Mouse (Mus musculus): ENCODE data around the gene Atp8a2. TPM values are rescaled to one million over a fixed set of nuclear protein-coding genes. Genes with fewer than 3 reads are reported as not detected.

The Atp8a2 gene
- polyA plus RNA-seq, 1 experiment from 2014 or later = 4.2 TPM

DNA sequence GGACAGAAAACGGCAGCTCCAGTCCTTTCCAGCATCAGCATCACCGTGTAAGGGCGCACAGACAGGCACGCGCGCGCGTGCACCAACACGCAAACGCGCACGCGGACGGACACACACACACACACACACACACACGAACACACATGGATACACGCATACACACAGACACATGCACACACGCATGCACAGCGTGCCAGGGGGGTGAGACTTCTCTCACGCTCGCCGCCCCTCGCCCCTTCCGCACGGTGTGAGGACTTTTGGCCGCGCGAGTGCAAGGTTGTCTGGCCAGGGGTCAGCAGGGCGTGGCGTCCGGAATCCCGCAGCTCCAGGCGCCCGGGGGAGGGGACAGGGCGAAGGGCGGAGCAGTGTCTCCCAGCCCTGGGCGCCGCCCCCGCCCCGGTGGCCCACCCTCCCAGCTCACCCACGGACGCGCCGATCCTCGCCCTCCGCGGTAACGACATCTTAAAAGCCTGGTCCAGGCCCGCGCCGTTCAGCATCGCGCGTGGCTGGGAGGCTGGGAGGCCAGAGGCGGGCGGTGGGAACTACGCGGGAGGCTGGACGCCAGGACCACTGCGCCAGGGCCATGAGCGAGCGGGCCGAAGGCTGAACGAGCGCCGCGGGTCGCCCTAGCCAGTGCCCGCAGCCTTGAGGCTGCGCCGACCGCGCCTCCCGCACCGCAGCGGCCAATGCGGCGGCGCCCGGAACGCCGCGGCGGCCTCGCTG, 19.9 kb downstream of the Atp8a2 start:
- peak; percentile 53 for DNase-seq (ENCODE audit: low spot score)
- no peaks in the 10 kb centered on the region for H3K36me3 ChIP-seq (replicated peaks; ENCODE audit: control insufficient read depth, insufficient read depth, low read depth, low read length)
- peak overlapping the region; percentile 99 for H3K4me2 ChIP-seq (ENCODE audit: low read depth, low read length)
- H3K9ac ChIP-seq (replicated peaks; ENCODE audit: low read length) = peak overlapping the region; percentile 71
- peaks cover 16% of the 10 kb centered on the region for H3K27me3 ChIP-seq (ENCODE audit: control insufficient read depth, insufficient read depth, low read length)
- WGBS = under 1% methylated on average over 59 of the region's 84 CpGs
- ATAC-seq (replicated peaks; ENCODE audit: insufficient number of reproducible peaks, low FRiP score, low TSS enrichment, low read depth) = peak; percentile 82
- H3K27ac ChIP-seq (replicated peaks; ENCODE audit: low read depth, low read length) = 0 out of 2 replicates have a peak overlapping the region, but pooled peaks have one; percentile 14
- H3K9me3 ChIP-seq (replicated peaks; ENCODE audit: control insufficient read depth, low read length) = no peaks in the 10 kb centered on the region
- H3K4me3 ChIP-seq (ENCODE audit: low read depth, low read length) = peak overlapping the region; percentile 67
- no peaks in the 10 kb centered on the region for H3K4me1 ChIP-seq (ENCODE audit: control insufficient read depth, insufficient read depth, low read length)

DNA sequence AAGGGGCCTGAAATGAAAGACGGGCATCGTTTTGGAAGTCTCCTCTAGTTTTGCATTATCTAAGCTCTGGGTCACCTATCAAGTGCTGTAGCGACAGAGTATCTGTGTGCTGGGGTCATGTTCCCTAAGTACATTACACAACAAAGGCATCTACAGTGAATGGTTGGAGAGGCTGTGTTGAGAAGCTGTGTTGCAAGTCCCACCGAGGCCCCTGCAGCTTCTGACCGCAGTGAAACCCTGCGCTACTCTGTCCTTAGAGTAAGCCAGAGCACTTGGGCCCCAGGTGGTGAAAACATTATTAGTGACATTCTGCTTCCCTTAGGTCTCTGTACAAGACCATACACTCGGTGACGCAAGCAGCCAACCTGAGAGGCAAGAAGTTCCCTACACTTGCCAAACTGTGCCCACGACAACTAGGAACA, 20.5 kb downstream of the Atp8a2 start:
- Histone ChIP-seq H3K4me2 (ENCODE audit: low read depth, low read length) (peak overlapping the region; percentile 99), H3K27ac (replicated peaks; ENCODE audit: low read depth, low read length) (no peak overlapping the region), H3K4me1 (ENCODE audit: control insufficient read depth, insufficient read depth, low read length) (no peaks in the 10 kb centered on the region), H3K27me3 (ENCODE audit: control insufficient read depth, insufficient read depth, low read length) (peaks cover 16% of the 10 kb centered on the region), H3K36me3 (replicated peaks; ENCODE audit: control insufficient read depth, insufficient read depth, low read depth, low read length) (no peaks in the 10 kb centered on the region), H3K4me3 (ENCODE audit: low read depth, low read length) (peak overlapping the region; percentile 67), H3K9ac (replicated peaks; ENCODE audit: low read length) (no peak overlapping the region; the same call in 1 of the 2 replicates), H3K9me3 (replicated peaks; ENCODE audit: control insufficient read depth, low read length) (no peaks in the 10 kb centered on the region)
- ATAC-seq (replicated peaks; ENCODE audit: insufficient number of reproducible peaks, low FRiP score, low TSS enrichment, low read depth) = no peak
- no peak for DNase-seq (ENCODE audit: low spot score)
- WGBS = 30% methylated on average over 9 of the region's 9 CpGs

DNA sequence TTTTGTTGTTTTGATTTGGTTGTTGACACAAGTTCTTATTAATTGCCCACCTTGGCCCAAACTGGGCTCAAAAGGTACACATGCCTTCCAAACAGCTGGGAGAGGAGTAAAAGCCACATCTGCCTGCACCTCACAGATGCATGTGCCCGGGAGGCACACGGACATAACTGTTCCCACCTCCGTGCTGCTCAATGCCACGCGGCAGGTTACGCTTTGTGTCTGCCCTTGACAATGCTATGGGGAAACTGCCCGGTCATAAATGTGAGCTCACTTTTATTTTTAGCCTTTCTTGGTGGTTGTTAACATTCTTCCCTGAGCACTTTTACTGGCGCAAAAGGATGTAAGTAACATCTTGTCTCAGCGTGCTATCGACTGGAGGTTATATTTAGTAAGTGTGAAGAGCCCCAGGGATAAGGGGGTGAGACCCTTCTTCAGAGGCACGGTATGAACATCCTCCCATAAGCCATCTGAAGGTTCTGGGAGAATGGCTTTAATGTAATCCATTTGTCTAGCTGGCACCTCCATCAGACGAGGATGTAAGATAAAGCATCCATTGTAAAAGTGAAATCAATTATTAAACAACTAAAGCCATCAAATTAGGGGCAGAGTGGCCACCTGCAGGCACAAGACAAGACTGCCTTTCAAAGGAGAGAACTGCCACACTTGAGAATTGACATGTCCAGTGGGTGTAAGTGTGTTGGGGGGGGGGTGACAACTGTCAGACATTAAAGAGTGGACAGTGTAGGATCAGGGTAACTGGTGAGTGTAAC, 24.5 kb downstream of the Atp8a2 start:
- 64% methylated on average over 12 of the region's 12 CpGs for WGBS
- H3K4me3 ChIP-seq (ENCODE audit: low read depth, low read length) = no peak overlapping the region
- no peaks in the 10 kb centered on the region for H3K9me3 ChIP-seq (replicated peaks; ENCODE audit: control insufficient read depth, low read length)
- H3K4me2 ChIP-seq (ENCODE audit: low read depth, low read length) = no peak overlapping the region
- ATAC-seq (replicated peaks; ENCODE audit: insufficient number of reproducible peaks, low FRiP score, low TSS enrichment, low read depth) = no peak
- H3K9ac ChIP-seq (replicated peaks; ENCODE audit: low read length) = no peak overlapping the region
- peaks cover 12% of the 10 kb centered on the region for H3K27me3 ChIP-seq (ENCODE audit: control insufficient read depth, insufficient read depth, low read length)
- H3K36me3 ChIP-seq (replicated peaks; ENCODE audit: control insufficient read depth, insufficient read depth, low read depth, low read length) = no peaks in the 10 kb centered on the region
- H3K4me1 ChIP-seq (ENCODE audit: control insufficient read depth, insufficient read depth, low read length) = no peaks in the 10 kb centered on the region
- no peak for DNase-seq (ENCODE audit: low spot score)
- no peak overlapping the region for H3K27ac ChIP-seq (replicated peaks; ENCODE audit: low read depth, low read length)

DNA sequence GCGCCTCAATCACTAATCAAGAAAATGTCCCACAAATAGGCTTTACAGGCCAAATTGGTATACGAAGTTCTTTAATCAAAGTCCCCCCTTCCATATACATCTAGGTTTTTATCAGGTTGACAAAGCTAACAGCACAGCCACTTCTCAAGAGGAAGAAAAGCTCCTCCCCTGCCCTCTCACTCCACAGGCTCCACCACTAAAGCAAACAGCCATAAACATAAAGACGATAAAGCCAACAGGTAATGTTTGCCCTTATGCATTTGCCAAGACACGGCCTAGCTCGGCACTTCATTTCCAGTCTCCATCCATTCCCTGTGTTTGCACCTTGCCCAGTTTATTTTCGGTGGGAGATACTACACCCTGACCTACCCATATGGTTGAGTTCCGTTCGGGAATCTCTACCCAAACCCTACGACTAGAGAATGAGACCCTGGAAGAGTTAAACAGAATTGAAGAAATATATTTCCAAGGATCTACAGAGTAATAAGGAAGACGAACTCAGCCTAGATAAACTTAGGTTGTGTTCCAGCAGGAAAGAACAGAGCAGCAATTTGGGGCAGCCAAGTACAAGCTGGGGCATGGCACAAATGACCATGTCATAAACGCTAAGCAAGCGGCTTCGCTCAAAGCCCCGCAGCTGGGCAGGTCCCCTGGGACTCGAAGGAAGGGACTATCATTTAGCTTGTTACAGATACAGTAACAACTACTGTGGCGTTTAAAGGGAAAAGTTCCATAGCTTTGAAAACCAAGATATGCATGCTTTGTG, 26.0 kb downstream of the Atp8a2 start:
- H3K9me3 ChIP-seq (replicated peaks; ENCODE audit: control insufficient read depth, low read length) = no peaks in the 10 kb centered on the region
- H3K9ac ChIP-seq (replicated peaks; ENCODE audit: low read length) = no peak overlapping the region
- H3K4me1 ChIP-seq (ENCODE audit: control insufficient read depth, insufficient read depth, low read length) = no peaks in the 10 kb centered on the region
- no peak overlapping the region for H3K4me2 ChIP-seq (ENCODE audit: low read depth, low read length)
- no peak overlapping the region for H3K27ac ChIP-seq (replicated peaks; ENCODE audit: low read depth, low read length)
- H3K4me3 ChIP-seq (ENCODE audit: low read depth, low read length) = no peak overlapping the region
- 86% methylated on average over 16 of the region's 16 CpGs for WGBS
- no peaks in the 10 kb centered on the region for H3K36me3 ChIP-seq (replicated peaks; ENCODE audit: control insufficient read depth, insufficient read depth, low read depth, low read length)
- ATAC-seq (replicated peaks; ENCODE audit: insufficient number of reproducible peaks, low FRiP score, low TSS enrichment, low read depth) (no peak), DNase-seq (ENCODE audit: low spot score) (no peak)
- peaks cover 4% of the 10 kb centered on the region; the same call in 1 of the 2 replicates for H3K27me3 ChIP-seq (ENCODE audit: control insufficient read depth, insufficient read depth, low read length)

DNA sequence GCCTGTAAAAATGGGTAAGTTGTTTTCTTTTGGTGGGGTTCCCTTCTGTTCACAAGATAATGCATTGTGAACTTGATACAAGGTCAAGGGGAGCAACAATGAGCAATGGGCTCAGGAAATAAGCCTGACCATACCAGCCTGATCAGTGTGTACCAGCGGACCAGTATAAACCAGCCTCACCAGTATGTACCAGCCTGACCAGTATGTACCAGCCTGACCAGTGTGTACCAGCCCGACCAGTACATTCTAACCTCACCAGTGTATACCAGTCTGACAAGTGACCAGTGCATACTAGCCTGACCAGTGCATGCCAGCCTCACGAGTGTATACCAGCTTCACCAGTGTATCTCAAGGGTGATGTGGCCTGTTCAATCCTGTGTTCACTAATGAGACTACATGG, 33.6 kb downstream of the Atp8a2 start:
- no peak overlapping the region for H3K9ac ChIP-seq (replicated peaks; ENCODE audit: low read length)
- no peaks in the 10 kb centered on the region for H3K4me1 ChIP-seq (ENCODE audit: control insufficient read depth, insufficient read depth, low read length)
- no peak overlapping the region for H3K4me2 ChIP-seq (ENCODE audit: low read depth, low read length)
- H3K9me3 ChIP-seq (replicated peaks; ENCODE audit: control insufficient read depth, low read length) = no peaks in the 10 kb centered on the region
- WGBS = 87% methylated on average over 3 of the region's 3 CpGs
- H3K36me3 ChIP-seq (replicated peaks; ENCODE audit: control insufficient read depth, insufficient read depth, low read depth, low read length) = no peaks in the 10 kb centered on the region
- ATAC-seq (replicated peaks; ENCODE audit: insufficient number of reproducible peaks, low FRiP score, low TSS enrichment, low read depth) (no peak), DNase-seq (ENCODE audit: low spot score) (no peak)
- no peaks in the 10 kb centered on the region for H3K27me3 ChIP-seq (ENCODE audit: control insufficient read depth, insufficient read depth, low read length)
- no peak overlapping the region for H3K4me3 ChIP-seq (ENCODE audit: low read depth, low read length)
- no peak overlapping the region for H3K27ac ChIP-seq (replicated peaks; ENCODE audit: low read depth, low read length)

DNA sequence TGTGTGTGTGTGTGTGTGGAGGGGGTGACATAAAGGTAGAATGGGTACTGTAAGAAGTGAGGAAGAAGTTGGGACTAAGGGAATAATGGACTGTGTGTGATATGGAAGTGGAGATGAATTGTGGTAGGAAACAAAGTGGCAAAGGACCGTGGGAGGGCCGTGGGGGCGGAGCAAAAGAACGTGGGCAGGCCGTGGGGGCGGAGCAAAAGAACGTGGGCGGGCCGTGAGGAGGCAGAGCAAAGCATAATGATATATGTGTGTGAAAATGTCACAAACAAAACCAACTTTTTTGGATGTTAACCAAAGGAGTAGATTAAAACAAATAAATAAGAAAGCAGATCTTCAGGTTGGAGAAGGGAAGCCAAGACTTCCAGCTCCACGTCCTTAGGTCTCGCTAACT, 44.6 kb downstream of the Atp8a2 start:
- ATAC-seq (replicated peaks; ENCODE audit: insufficient number of reproducible peaks, low FRiP score, low TSS enrichment, low read depth) (no peak), DNase-seq (ENCODE audit: low spot score) (no peak)
- Histone ChIP-seq H3K9ac (replicated peaks; ENCODE audit: low read length) (no peak overlapping the region), H3K4me3 (ENCODE audit: low read depth, low read length) (no peak overlapping the region), H3K9me3 (replicated peaks; ENCODE audit: control insufficient read depth, low read length) (no peaks in the 10 kb centered on the region), H3K27ac (replicated peaks; ENCODE audit: low read depth, low read length) (no peak overlapping the region), H3K27me3 (ENCODE audit: control insufficient read depth, insufficient read depth, low read length) (no peaks in the 10 kb centered on the region), H3K36me3 (replicated peaks; ENCODE audit: control insufficient read depth, insufficient read depth, low read depth, low read length) (no peaks in the 10 kb centered on the region), H3K4me1 (ENCODE audit: control insufficient read depth, insufficient read depth, low read length) (no peaks in the 10 kb centered on the region), H3K4me2 (ENCODE audit: low read depth, low read length) (no peak overlapping the region)
- WGBS = 76% methylated on average over 11 of the region's 11 CpGs

DNA sequence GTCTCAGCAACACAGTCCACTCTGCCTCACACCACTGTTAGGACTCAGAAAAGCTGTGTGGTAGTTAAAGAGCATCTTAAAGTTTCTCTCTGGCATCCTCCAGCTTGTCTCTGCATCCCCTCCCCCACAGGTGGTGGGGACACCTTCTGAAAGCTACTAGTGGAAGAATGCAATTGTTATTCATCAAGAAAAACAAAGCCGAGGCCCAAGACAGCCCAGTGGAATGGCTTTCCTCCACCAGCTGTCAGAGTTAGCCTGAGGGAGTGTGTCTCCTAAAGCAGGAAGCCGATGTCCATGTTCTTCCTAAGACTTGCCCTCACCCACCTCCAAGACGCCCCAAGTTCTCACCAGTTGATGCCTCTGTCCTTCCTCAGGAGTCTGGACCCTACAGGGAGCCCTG, 48.1 kb downstream of the Atp8a2 start:
- WGBS = 38% methylated on average over 3 of the region's 3 CpGs
- ATAC-seq (replicated peaks; ENCODE audit: insufficient number of reproducible peaks, low FRiP score, low TSS enrichment, low read depth) (no peak), DNase-seq (ENCODE audit: low spot score) (no peak)
- Histone ChIP-seq H3K4me2 (ENCODE audit: low read depth, low read length) (no peak overlapping the region), H3K36me3 (replicated peaks; ENCODE audit: control insufficient read depth, insufficient read depth, low read depth, low read length) (no peaks in the 10 kb centered on the region), H3K9me3 (replicated peaks; ENCODE audit: control insufficient read depth, low read length) (no peaks in the 10 kb centered on the region), H3K4me3 (ENCODE audit: low read depth, low read length) (no peak overlapping the region), H3K27me3 (ENCODE audit: control insufficient read depth, insufficient read depth, low read length) (no peaks in the 10 kb centered on the region), H3K9ac (replicated peaks; ENCODE audit: low read length) (no peak overlapping the region), H3K27ac (replicated peaks; ENCODE audit: low read depth, low read length) (no peak overlapping the region), H3K4me1 (ENCODE audit: control insufficient read depth, insufficient read depth, low read length) (no peaks in the 10 kb centered on the region)
